Mouse (Mus musculus): ENCODE measurements around the gene Cmklr1. TPM values are rescaled to one million over a fixed set of nuclear protein-coding genes. Genes with fewer than 3 reads are reported as not detected.

The Cmklr1 gene
- polyA plus RNA-seq, 1 experiment: 9.6 TPM

DNA sequence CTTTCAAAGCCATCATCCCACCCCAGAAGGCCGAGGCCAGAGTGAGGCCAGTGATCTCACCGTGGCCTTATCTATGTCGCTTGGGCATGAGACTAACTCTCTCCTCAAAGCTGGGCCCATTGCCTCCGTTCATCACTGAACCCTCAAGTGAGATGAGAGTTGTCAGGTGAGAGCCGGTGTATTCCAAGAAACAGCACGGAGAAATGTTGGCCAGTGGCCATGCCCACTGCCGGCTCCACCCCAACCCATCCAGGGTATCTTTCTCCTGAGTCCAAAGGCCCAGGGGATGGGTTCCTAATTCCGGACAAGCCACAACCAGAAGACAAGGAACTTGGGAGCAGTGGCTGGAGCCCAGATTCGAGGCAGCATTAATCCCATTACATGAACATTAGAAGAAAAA lies 46.8 kb downstream of the Cmklr1 start:
- 68% methylated on average over 9 of the region's 9 CpGs for WGBS
- Histone ChIP-seq H3K4me3 (ENCODE audit: low read depth, low read length) (no peak overlapping the region), H3K27me3 (ENCODE audit: control insufficient read depth, insufficient read depth, low read length) (no peaks in the 10 kb centered on the region), H3K4me1 (ENCODE audit: control insufficient read depth, insufficient read depth, insufficient read length, low read length) (no peaks in the 10 kb centered on the region), H3K36me3 (ENCODE audit: control insufficient read depth, insufficient read depth, low read length) (no peaks in the 10 kb centered on the region), H3K27ac (ENCODE audit: insufficient read depth, low read depth, low read length) (no peak overlapping the region)
- TF ChIP-seq CTCF (IDR thresholded peaks at IDR 0.05; ENCODE audit: extremely low read depth, insufficient read length, insufficient replicate concordance, low read depth, low read length): no peak
- TF ChIP-seq POLR2A (IDR thresholded peaks at IDR 0.05; ENCODE audit: low read depth, low read length): no peak

DNA sequence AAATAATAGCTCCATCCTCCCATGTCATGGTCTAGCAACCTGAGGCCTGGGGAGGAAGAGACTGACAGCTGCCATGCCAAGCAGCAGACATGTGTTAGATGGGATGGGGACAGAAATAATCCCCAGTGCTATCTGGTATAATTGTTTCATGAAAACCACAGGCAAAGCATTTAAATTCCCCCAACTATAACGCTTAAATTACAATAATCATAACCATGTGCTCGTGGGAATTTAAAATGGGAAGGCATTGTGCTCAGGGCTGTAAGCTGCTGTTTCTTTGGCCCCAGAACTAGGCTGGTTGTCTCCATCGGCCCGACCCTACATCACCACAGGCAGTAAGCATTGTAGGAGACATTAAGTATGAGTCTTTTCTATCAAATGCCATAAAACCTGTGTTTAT lies 49.4 kb downstream of the Cmklr1 start:
- H3K27ac ChIP-seq (ENCODE audit: insufficient read depth, low read depth, low read length): no peak overlapping the region
- 87% methylated on average over 4 of the region's 4 CpGs for WGBS
- no peaks in the 10 kb centered on the region for H3K27me3 ChIP-seq (ENCODE audit: control insufficient read depth, insufficient read depth, low read length)
- H3K4me1 ChIP-seq (ENCODE audit: control insufficient read depth, insufficient read depth, insufficient read length, low read length): no peaks in the 10 kb centered on the region
- TF ChIP-seq CTCF (IDR thresholded peaks at IDR 0.05; ENCODE audit: extremely low read depth, insufficient read length, insufficient replicate concordance, low read depth, low read length) (no peak), POLR2A (IDR thresholded peaks at IDR 0.05; ENCODE audit: low read depth, low read length) (no peak)
- no peak overlapping the region for H3K4me3 ChIP-seq (ENCODE audit: low read depth, low read length)
- no peaks in the 10 kb centered on the region for H3K36me3 ChIP-seq (ENCODE audit: control insufficient read depth, insufficient read depth, low read length)

DNA sequence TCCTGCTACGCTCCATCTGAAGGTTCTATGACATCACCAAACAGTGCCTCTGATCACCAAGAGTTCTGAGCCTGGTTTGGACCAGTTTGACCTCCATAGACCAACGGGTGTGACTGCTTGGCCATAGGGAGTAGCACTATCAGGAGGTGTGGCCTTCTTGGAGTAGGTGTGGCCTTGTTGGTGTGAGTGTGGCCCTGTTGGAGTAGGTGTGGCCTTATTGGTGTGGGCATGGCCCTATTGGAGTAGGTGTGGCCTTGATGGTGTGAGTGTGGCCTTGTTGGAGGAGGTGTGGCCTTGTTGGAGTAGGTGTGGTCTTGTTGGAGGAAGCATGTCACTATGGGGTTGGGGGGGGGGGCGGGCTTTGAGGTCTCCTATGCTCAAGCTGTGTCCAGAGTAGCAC lies 50.0 kb downstream of the Cmklr1 start:
- whole genome bisulfite sequencing: 64% methylated on average over 3 of the region's 3 CpGs
- no peaks in the 10 kb centered on the region for H3K4me1 ChIP-seq (ENCODE audit: control insufficient read depth, insufficient read depth, insufficient read length, low read length)
- TF ChIP-seq CTCF (IDR thresholded peaks at IDR 0.05; ENCODE audit: extremely low read depth, insufficient read length, insufficient replicate concordance, low read depth, low read length): no peak
- no peak for TF ChIP-seq POLR2A (IDR thresholded peaks at IDR 0.05; ENCODE audit: low read depth, low read length)

DNA sequence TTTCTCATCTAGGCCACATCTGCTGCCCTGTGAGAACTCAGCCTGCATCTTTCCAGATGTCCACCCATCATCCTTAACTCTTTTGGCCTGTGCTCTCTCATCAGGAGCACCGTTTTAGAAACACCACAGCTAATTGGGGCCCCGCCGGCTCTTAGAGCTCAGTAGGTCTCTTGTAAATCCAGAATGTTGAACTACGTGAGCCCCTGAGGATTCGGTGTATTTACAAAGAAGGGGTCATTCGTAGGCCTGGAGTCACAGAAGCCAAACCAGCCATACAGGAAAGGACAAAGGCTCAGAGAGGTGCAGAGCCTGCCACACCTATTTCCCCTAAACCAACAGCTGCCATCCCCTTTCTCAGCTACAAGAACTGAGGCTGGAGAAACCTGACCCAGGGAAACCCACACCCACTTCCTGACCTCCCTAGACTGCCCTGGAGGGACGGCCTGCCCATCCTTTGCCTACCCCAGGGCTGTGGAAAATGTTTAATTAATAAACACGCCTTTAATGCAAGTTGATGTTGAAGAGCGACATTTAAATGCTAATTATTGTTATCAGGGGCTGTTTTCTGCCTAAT lies 53.4 kb downstream of the Cmklr1 start:
- Histone ChIP-seq H3K4me1 (ENCODE audit: control insufficient read depth, insufficient read depth, insufficient read length, low read length) (no peaks in the 10 kb centered on the region), H3K36me3 (ENCODE audit: control insufficient read depth, insufficient read depth, low read length) (no peaks in the 10 kb centered on the region), H3K27me3 (ENCODE audit: control insufficient read depth, insufficient read depth, low read length) (no peaks in the 10 kb centered on the region), H3K27ac (ENCODE audit: insufficient read depth, low read depth, low read length) (no peak overlapping the region), H3K4me3 (ENCODE audit: low read depth, low read length) (no peak overlapping the region)
- TF ChIP-seq POLR2A (IDR thresholded peaks at IDR 0.05; ENCODE audit: low read depth, low read length) (no peak), CTCF (IDR thresholded peaks at IDR 0.05; ENCODE audit: extremely low read depth, insufficient read length, insufficient replicate concordance, low read depth, low read length) (no peak)
- 55% methylated on average over 9 of the region's 9 CpGs for WGBS

More for the DNA sequence above, 50.0 kb downstream of the Cmklr1 start:
- Histone ChIP-seq H3K36me3 (ENCODE audit: control insufficient read depth, insufficient read depth, low read length) (no peaks in the 10 kb centered on the region), H3K27ac (ENCODE audit: insufficient read depth, low read depth, low read length) (no peak overlapping the region), H3K27me3 (ENCODE audit: control insufficient read depth, insufficient read depth, low read length) (no peaks in the 10 kb centered on the region), H3K4me3 (ENCODE audit: low read depth, low read length) (no peak overlapping the region)

DNA sequence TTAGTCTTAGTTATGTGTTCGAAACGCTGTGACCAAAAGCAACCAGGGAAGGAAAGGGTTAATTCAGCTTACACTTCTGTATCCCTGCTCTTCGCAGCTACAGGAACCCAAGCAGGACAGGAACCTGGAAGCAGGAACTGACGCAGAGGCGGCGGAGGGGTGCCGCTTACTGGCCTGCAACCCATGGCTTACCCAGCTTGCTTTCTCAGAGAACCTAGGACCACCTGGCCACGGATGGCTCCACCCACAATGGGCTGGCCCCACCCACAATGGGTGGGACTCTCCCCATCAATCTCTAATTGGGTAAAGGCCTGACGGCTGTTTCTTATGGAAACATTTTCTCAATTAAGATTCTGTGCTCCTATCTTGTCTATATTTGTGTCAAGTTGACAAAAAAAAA lies 54.0 kb downstream of the Cmklr1 start:
- Histone ChIP-seq H3K27me3 (ENCODE audit: control insufficient read depth, insufficient read depth, low read length) (no peaks in the 10 kb centered on the region), H3K27ac (ENCODE audit: insufficient read depth, low read depth, low read length) (no peak overlapping the region), H3K36me3 (ENCODE audit: control insufficient read depth, insufficient read depth, low read length) (no peaks in the 10 kb centered on the region), H3K4me3 (ENCODE audit: low read depth, low read length) (no peak overlapping the region), H3K4me1 (ENCODE audit: control insufficient read depth, insufficient read depth, insufficient read length, low read length) (no peaks in the 10 kb centered on the region)
- TF ChIP-seq CTCF (IDR thresholded peaks at IDR 0.05; ENCODE audit: extremely low read depth, insufficient read length, insufficient replicate concordance, low read depth, low read length) (no peak), POLR2A (IDR thresholded peaks at IDR 0.05; ENCODE audit: low read depth, low read length) (no peak)
- WGBS: 79% methylated on average over 9 of the region's 9 CpGs

DNA sequence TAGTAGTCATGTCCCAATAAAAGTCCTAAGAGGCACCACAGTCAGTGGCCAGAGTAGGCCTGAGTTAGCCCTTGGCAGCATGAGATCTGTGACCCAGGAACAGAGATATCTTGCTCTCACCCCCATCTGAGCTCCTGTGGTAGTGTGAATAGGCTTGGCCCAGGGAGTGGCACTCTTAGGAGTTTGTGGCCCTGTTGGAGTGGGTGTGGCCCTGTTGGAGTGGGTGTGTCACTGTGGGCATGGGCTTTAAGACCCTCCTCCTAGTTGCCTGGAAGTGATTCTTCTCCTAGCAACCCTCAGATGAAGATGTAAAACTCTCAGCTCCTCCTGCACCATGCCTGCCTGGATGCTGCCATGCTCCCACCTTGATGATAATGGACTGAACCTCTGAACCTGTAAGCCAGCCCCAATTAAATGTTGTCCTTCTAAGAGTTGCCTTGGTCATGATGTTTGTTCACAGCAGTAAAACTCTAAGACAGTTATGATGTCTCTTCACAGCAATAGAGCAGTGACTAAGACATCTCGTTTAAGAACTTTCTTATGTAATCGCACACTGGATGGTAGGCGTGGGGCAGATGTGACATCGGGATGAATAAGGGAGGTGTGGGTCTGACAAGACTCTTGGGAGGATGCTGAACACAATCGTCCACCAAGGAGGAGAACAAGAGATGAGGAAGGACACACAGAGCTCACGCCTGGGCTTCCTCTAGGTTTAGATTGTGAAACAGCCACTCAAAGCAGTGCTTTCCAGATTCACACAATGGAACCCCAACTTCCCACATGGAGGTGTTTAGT lies 56.1 kb downstream of the Cmklr1 start:
- 76% methylated on average over 6 of the region's 6 CpGs for WGBS

DNA sequence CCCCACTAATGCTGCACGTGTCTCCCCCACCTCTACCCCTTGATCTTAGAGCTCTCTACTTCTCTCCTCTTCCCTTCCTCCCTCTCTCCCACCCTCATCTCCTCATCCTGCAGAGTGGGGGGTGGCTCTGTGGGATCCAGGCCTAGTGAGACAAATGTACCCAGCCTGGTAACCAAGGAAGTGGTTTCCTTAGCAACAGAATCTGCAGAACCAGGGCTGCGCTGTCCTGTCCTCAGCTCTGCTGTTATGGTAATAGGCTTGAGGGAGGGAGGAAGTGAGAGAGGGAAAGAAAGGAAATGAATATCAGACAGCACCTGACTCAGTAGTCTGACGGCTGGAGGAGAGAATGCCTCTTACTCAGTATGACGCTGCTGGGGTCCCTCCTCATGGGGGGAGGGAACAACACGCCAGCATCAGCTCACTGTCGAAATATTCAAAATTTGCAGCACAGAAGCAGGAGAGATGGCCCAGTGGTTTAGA lies 58.4 kb downstream of the Cmklr1 start:
- Histone ChIP-seq H3K4me1 (ENCODE audit: control insufficient read depth, insufficient read depth, insufficient read length, low read length) (no peaks in the 10 kb centered on the region), H3K27ac (ENCODE audit: insufficient read depth, low read depth, low read length) (no peak overlapping the region), H3K36me3 (ENCODE audit: control insufficient read depth, insufficient read depth, low read length) (no peaks in the 10 kb centered on the region), H3K27me3 (ENCODE audit: control insufficient read depth, insufficient read depth, low read length) (no peaks in the 10 kb centered on the region), H3K4me3 (ENCODE audit: low read depth, low read length) (no peak overlapping the region)
- WGBS: 30% methylated on average over 6 of the region's 6 CpGs
- no peak for TF ChIP-seq CTCF (IDR thresholded peaks at IDR 0.05; ENCODE audit: extremely low read depth, insufficient read length, insufficient replicate concordance, low read depth, low read length)
- TF ChIP-seq POLR2A (IDR thresholded peaks at IDR 0.05; ENCODE audit: low read depth, low read length): no peak

More for the DNA sequence above, 56.1 kb downstream of the Cmklr1 start:
- no peak for TF ChIP-seq POLR2A (IDR thresholded peaks at IDR 0.05; ENCODE audit: low read depth, low read length)
- no peak for TF ChIP-seq CTCF (IDR thresholded peaks at IDR 0.05; ENCODE audit: extremely low read depth, insufficient read length, insufficient replicate concordance, low read depth, low read length)
- H3K4me3 ChIP-seq (ENCODE audit: low read depth, low read length): no peak overlapping the region
- no peaks in the 10 kb centered on the region for H3K36me3 ChIP-seq (ENCODE audit: control insufficient read depth, insufficient read depth, low read length)
- no peaks in the 10 kb centered on the region for H3K27me3 ChIP-seq (ENCODE audit: control insufficient read depth, insufficient read depth, low read length)
- H3K27ac ChIP-seq (ENCODE audit: insufficient read depth, low read depth, low read length): no peak overlapping the region
- H3K4me1 ChIP-seq (ENCODE audit: control insufficient read depth, insufficient read depth, insufficient read length, low read length): no peaks in the 10 kb centered on the region

Data from small intestine, adult 2 months (tissue).